Mouse (Mus musculus) heart, embryonic 11.5 days (tissue): ENCODE measurements around the gene Snrpf. TPM values are rescaled to one million over a fixed set of nuclear protein-coding genes. Genes with fewer than 3 reads are reported as not detected.

ENCODE experiments used
- ATAC-seq: fragments of 200-750 bp; cut with Nextera tagmentation; replicated peaks from 2 replicates; pipeline ENCODE4 v1.8.0; 2017; ENCODE audit warnings: moderate library complexity; ENCODE audit not compliant: insufficient number of reproducible peaks, low FRiP score, low TSS enrichment
- H3K27ac ChIP-seq: fragments of 300-500 bp; sonication (generic); 2 replicates; pipeline ENCODE4 v1.5.1; 2014; ENCODE audit warnings: mild to moderate bottlenecking, low read depth, low read length
- H3K27me3 ChIP-seq: fragments of 300-500 bp; sonication (generic); 2 replicates; pipeline ENCODE4 v1.6.1; 2014; ENCODE audit warnings: mild to moderate bottlenecking, low read length, mixed read lengths; ENCODE audit not compliant: control insufficient read depth, insufficient read depth
- H3K36me3 ChIP-seq: fragments of 300-500 bp; sonication (generic); 2 replicates; pipeline ENCODE4 v1.6.1; 2014; ENCODE audit warnings: mild to moderate bottlenecking, low read length, moderate library complexity, mixed read lengths; ENCODE audit not compliant: control insufficient read depth, insufficient read depth
- H3K4me1 ChIP-seq: fragments of 300-500 bp; sonication (generic); 2 replicates; pipeline ENCODE4 v1.6.1; 2014; ENCODE audit warnings: low read length; ENCODE audit not compliant: control insufficient read depth, insufficient read depth
- H3K4me2 ChIP-seq: fragments of 300-500 bp; sonication (generic); 2 replicates; pipeline ENCODE4 v1.6.1; 2014; ENCODE audit warnings: mild to moderate bottlenecking, moderate library complexity
- H3K4me3 ChIP-seq: fragments of 300-500 bp; sonication (generic); 2 replicates; pipeline ENCODE4 v1.5.1; 2014; ENCODE audit warnings: low read depth, low read length
- H3K9ac ChIP-seq: fragments of 300-500 bp; sonication (generic); 2 replicates; pipeline ENCODE4 v1.6.1; 2014; ENCODE audit warnings: mild to moderate bottlenecking, low read depth, low read length, moderate library complexity
- H3K9me3 ChIP-seq: fragments of 300-500 bp; sonication (generic); replicated peaks from 2 replicates; pipeline ENCODE4 v1.6.1; 2016; ENCODE audit warnings: low read length; ENCODE audit not compliant: control insufficient read depth
- WGBS: fragments of 180-500 bp; shearing (Covaris S2); extraction: QIAGEN DNeasy Blood & Tissue Kit; methylation state at CpG from one replicate; pipeline ENCODE4 v1.1.7; 2014; ENCODE audit not compliant: insufficient replicate concordance; 5-methylcytosine and 5-hydroxymethylcytosine counted together
- polyA plus RNA-seq: library from polyadenylated mRNA; unstranded; fragments of >200 nt; fragmentation: Nextera tagmentation; extraction: Ambion mirVana; gene quantifications from 2 replicates; pipeline ENCODE4 v1.2.1, GENCODE M21; 2014

The Snrpf gene
- polyA plus RNA-seq, 1 experiment from 2014 or later, result 98.2 TPM

- Histone ChIP-seq H3K36me3 (no peaks in the 10 kb centered on the region), H3K9me3 (no peaks in the 10 kb centered on the region), H3K4me2 (no peak overlapping the region), H3K27ac (no peak overlapping the region), H3K4me3 (no peak overlapping the region), H3K4me1 (peaks cover 3% of the 10 kb centered on the region; the same call in 1 of the 2 replicates), H3K9ac (no peak overlapping the region), H3K27me3 (no peaks in the 10 kb centered on the region)
- WGBS, result 51% methylated on average over 4 of the region's 4 CpGs
- ATAC-seq, result no peak
Observed at GRCm38 (mm10) chr10:93595831-93596230, 6.3 kb upstream of the Snrpf start.

- Histone ChIP-seq H3K4me1 (peaks cover 3% of the 10 kb centered on the region; the same call in 1 of the 2 replicates), H3K9ac (peak overlapping the region; percentile 67), H3K4me3 (peak overlapping the region; percentile 49), H3K4me2 (peak overlapping the region; percentile 82), H3K27ac (no peak overlapping the region), H3K36me3 (no peaks in the 10 kb centered on the region), H3K27me3 (no peaks in the 10 kb centered on the region), H3K9me3 (no peaks in the 10 kb centered on the region)
- no peak for ATAC-seq
- 2% methylated on average over 22 of the region's 22 CpGs for WGBS
Observed at GRCm38 (mm10) chr10:93594022-93594482, 4.5 kb upstream of the Snrpf start.

GRCm38 (mm10) chr10:93592456-93592855 lies 3.0 kb upstream of the Snrpf start:
- no peaks in the 10 kb centered on the region for H3K27me3 ChIP-seq
- no peak overlapping the region for H3K27ac ChIP-seq
- no peaks in the 10 kb centered on the region for H3K9me3 ChIP-seq
- H3K4me1 ChIP-seq, result peaks cover 8% of the 10 kb centered on the region
- no peaks in the 10 kb centered on the region for H3K36me3 ChIP-seq
- no peak overlapping the region for H3K4me2 ChIP-seq
- H3K9ac ChIP-seq, result no peak overlapping the region
- WGBS, result 55% methylated on average over 12 of the region's 12 CpGs
- ATAC-seq, result no peak
- H3K4me3 ChIP-seq, result no peak overlapping the region

- ATAC-seq, result no peak
- Histone ChIP-seq H3K36me3 (no peaks in the 10 kb centered on the region), H3K9ac (peak overlapping the region; percentile 78), H3K27me3 (no peaks in the 10 kb centered on the region), H3K4me1 (peaks cover 5% of the 10 kb centered on the region), H3K4me2 (peak overlapping the region; percentile 74), H3K9me3 (no peaks in the 10 kb centered on the region), H3K4me3 (peak overlapping the region; percentile 68), H3K27ac (peak overlapping the region; percentile 41)
- 3% methylated on average over 11 of the region's 11 CpGs for WGBS
Observed at GRCm38 (mm10) chr10:93588796-93589195, 710 bp downstream of the Snrpf start.

GRCm38 (mm10) chr10:93577271-93577886 lies 12.1 kb downstream of the Snrpf start:
- H3K4me2 ChIP-seq, result no peak overlapping the region
- no peaks in the 10 kb centered on the region for H3K4me1 ChIP-seq
- no peak for ATAC-seq
- H3K27me3 ChIP-seq, result no peaks in the 10 kb centered on the region
- H3K4me3 ChIP-seq, result no peak overlapping the region
- WGBS, result 60% methylated on average over 13 of the region's 13 CpGs
- no peak overlapping the region for H3K27ac ChIP-seq
- H3K9ac ChIP-seq, result no peak overlapping the region
- H3K9me3 ChIP-seq, result no peaks in the 10 kb centered on the region
- H3K36me3 ChIP-seq, result peaks cover 4% of the 10 kb centered on the region; the same call in 1 of the 2 replicates

GRCm38 (mm10) chr10:93575960-93576359 lies 13.5 kb downstream of the Snrpf start:
- no peaks in the 10 kb centered on the region for H3K27me3 ChIP-seq
- H3K4me3 ChIP-seq, result no peak overlapping the region
- H3K9me3 ChIP-seq, result no peaks in the 10 kb centered on the region
- no peaks in the 10 kb centered on the region for H3K4me1 ChIP-seq
- WGBS, result 80% methylated on average over 8 of the region's 8 CpGs
- H3K4me2 ChIP-seq, result no peak overlapping the region
- no peak overlapping the region for H3K27ac ChIP-seq
- ATAC-seq, result no peak
- no peaks in the 10 kb centered on the region for H3K36me3 ChIP-seq
- no peak overlapping the region for H3K9ac ChIP-seq

GRCm38 (mm10) chr10:93574966-93575365 lies 14.5 kb downstream of the Snrpf start:
- Histone ChIP-seq H3K4me3 (no peak overlapping the region), H3K9me3 (no peaks in the 10 kb centered on the region), H3K27me3 (no peaks in the 10 kb centered on the region), H3K36me3 (no peaks in the 10 kb centered on the region), H3K9ac (no peak overlapping the region), H3K4me1 (no peaks in the 10 kb centered on the region), H3K4me2 (no peak overlapping the region), H3K27ac (no peak overlapping the region)
- 58% methylated on average over 4 of the region's 4 CpGs for WGBS
- ATAC-seq, result no peak

GRCm38 (mm10) chr10:93572209-93572608 lies 17.3 kb downstream of the Snrpf start:
- no peak overlapping the region for H3K4me2 ChIP-seq
- no peak overlapping the region for H3K4me3 ChIP-seq
- no peaks in the 10 kb centered on the region for H3K27me3 ChIP-seq
- WGBS, result 39% methylated on average over 2 of the region's 2 CpGs
- no peaks in the 10 kb centered on the region for H3K4me1 ChIP-seq
- no peak overlapping the region for H3K27ac ChIP-seq
- H3K9me3 ChIP-seq, result no peaks in the 10 kb centered on the region
- H3K9ac ChIP-seq, result no peak overlapping the region
- ATAC-seq, result no peak
- no peaks in the 10 kb centered on the region for H3K36me3 ChIP-seq

- ATAC-seq, result no peak
- H3K9ac ChIP-seq, result no peak overlapping the region
- WGBS, result 78% methylated on average over 6 of the region's 6 CpGs
- H3K4me3 ChIP-seq, result no peak overlapping the region
- H3K9me3 ChIP-seq, result no peaks in the 10 kb centered on the region
- no peak overlapping the region for H3K27ac ChIP-seq
- no peak overlapping the region for H3K4me2 ChIP-seq
- no peaks in the 10 kb centered on the region for H3K27me3 ChIP-seq
- no peaks in the 10 kb centered on the region for H3K36me3 ChIP-seq
- no peaks in the 10 kb centered on the region for H3K4me1 ChIP-seq
Observed at GRCm38 (mm10) chr10:93568671-93569070, 20.8 kb downstream of the Snrpf start.
